Mouse (Mus musculus): ENCODE data around the gene Atp8a2. TPM values are rescaled to one million over a fixed set of nuclear protein-coding genes. Genes with fewer than 3 reads are reported as not detected.

Atp8a2 gene
- polyA plus RNA-seq, 2 experiments: 0.70 to 1.7 TPM

DNA sequence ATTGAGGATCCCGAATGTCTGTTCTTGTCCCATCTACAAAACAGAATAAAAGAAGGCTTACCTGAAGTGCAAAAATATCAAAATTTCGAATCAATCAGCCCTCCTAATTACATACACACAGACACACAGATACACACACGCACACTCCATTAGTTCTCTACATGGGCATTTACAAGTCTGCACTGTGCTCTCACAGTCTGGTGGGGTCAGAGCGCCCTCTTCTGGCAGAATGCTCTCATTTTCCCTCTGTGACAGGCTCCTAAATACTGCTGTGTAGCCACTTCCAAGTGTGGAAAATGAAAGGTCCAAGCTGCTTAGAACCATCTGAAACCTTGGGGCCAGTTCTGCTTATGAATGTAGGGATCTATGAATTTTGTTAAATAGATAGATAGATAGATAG, 181.1 kb downstream of the Atp8a2 start:
- ATAC-seq (ENCODE audit: low FRiP score, low read depth): peak; percentile 88

DNA sequence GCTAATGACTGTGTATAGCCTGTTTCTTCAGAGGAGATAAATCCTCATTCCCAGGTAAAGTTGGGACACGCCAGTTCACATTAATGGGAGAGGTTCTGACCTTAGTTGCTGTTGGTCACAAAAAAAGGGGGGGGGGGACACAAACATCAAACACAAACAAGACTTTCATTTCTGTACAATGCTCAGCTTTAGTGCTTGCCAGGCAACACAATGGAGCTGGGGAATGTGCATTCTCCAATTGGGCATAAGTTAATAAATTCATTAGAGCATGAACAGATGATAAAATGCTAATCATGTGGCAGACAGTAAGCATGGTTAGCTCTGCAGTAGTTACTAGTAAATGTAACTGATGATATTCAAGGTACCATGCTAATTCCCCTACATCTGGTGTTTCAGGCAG, 195.2 kb downstream of the Atp8a2 start:
- no peaks in the 10 kb centered on the region for H3K9me3 ChIP-seq (ENCODE audit: control insufficient read depth, low read length)
- H3K4me2 ChIP-seq (replicated peaks; ENCODE audit: low read depth, low read length, severe bottlenecking): no peak overlapping the region
- H3K4me3 ChIP-seq (replicated peaks; ENCODE audit: low read length): no peak overlapping the region
- H3K36me3 ChIP-seq (ENCODE audit: control insufficient read depth, insufficient read depth, low read length): no peaks in the 10 kb centered on the region
- DNase-seq (ENCODE audit: low spot score): no peak
- TF ChIP-seq POLR2A (IDR thresholded peaks at IDR 0.05; ENCODE audit: borderline replicate concordance, extremely low read depth, insufficient read depth, insufficient read length): no peak
- no peak for ATAC-seq (ENCODE audit: low FRiP score, low read depth)
- no peak overlapping the region for H3K27ac ChIP-seq (replicated peaks; ENCODE audit: low read depth, low read length)
- H3K4me1 ChIP-seq (ENCODE audit: control insufficient read depth, insufficient read depth, low read length): peaks cover 8% of the 10 kb centered on the region
- no peaks in the 10 kb centered on the region for H3K27me3 ChIP-seq (ENCODE audit: control insufficient read depth, insufficient read depth, low read length)
- H3K9ac ChIP-seq (ENCODE audit: low read depth, low read length, severe bottlenecking): no peak overlapping the region
- 75% methylated on average over 1 of the region's 1 CpGs for WGBS

More for the DNA sequence above, 181.1 kb downstream of the Atp8a2 start:
- H3K4me1 ChIP-seq (ENCODE audit: control insufficient read depth, insufficient read depth, low read length): no peaks in the 10 kb centered on the region
- H3K4me2 ChIP-seq (replicated peaks; ENCODE audit: low read depth, low read length, severe bottlenecking): no peak overlapping the region
- H3K27ac ChIP-seq (replicated peaks; ENCODE audit: low read depth, low read length): no peak overlapping the region
- H3K9ac ChIP-seq (ENCODE audit: low read depth, low read length, severe bottlenecking): no peak overlapping the region
- no peak overlapping the region for H3K4me3 ChIP-seq (replicated peaks; ENCODE audit: low read length)
- no peaks in the 10 kb centered on the region for H3K27me3 ChIP-seq (ENCODE audit: control insufficient read depth, insufficient read depth, low read length)
- no peak for TF ChIP-seq POLR2A (IDR thresholded peaks at IDR 0.05; ENCODE audit: borderline replicate concordance, extremely low read depth, insufficient read depth, insufficient read length)
- 26% methylated on average over 4 of the region's 4 CpGs for WGBS
- DNase-seq (ENCODE audit: low spot score): peak; percentile 87
- H3K36me3 ChIP-seq (ENCODE audit: control insufficient read depth, insufficient read depth, low read length): no peaks in the 10 kb centered on the region
- H3K9me3 ChIP-seq (ENCODE audit: control insufficient read depth, low read length): no peaks in the 10 kb centered on the region

GRCm38 (mm10) chr14:59988860-59989259, 208.1 kb downstream of the Atp8a2 start:
- TF ChIP-seq POLR2A (IDR thresholded peaks at IDR 0.05; ENCODE audit: borderline replicate concordance, extremely low read depth, insufficient read depth, insufficient read length): no peak
- Histone ChIP-seq H3K9ac (ENCODE audit: low read depth, low read length, severe bottlenecking) (no peak overlapping the region), H3K36me3 (ENCODE audit: control insufficient read depth, insufficient read depth, low read length) (no peaks in the 10 kb centered on the region), H3K4me2 (replicated peaks; ENCODE audit: low read depth, low read length, severe bottlenecking) (no peak overlapping the region), H3K9me3 (ENCODE audit: control insufficient read depth, low read length) (no peaks in the 10 kb centered on the region), H3K27ac (replicated peaks; ENCODE audit: low read depth, low read length) (no peak overlapping the region), H3K4me3 (replicated peaks; ENCODE audit: low read length) (no peak overlapping the region), H3K4me1 (ENCODE audit: control insufficient read depth, insufficient read depth, low read length) (no peaks in the 10 kb centered on the region), H3K27me3 (ENCODE audit: control insufficient read depth, insufficient read depth, low read length) (no peaks in the 10 kb centered on the region)
- DNase-seq (ENCODE audit: low spot score): no peak
- no peak for ATAC-seq (ENCODE audit: low FRiP score, low read depth)
- 64% methylated on average over 5 of the region's 5 CpGs for WGBS

- Histone ChIP-seq H3K36me3 (ENCODE audit: control insufficient read depth, insufficient read depth, low read length) (no peaks in the 10 kb centered on the region), H3K27ac (replicated peaks; ENCODE audit: low read depth, low read length) (no peak overlapping the region), H3K4me1 (ENCODE audit: control insufficient read depth, insufficient read depth, low read length) (no peaks in the 10 kb centered on the region), H3K4me3 (replicated peaks; ENCODE audit: low read length) (no peak overlapping the region), H3K4me2 (replicated peaks; ENCODE audit: low read depth, low read length, severe bottlenecking) (no peak overlapping the region), H3K27me3 (ENCODE audit: control insufficient read depth, insufficient read depth, low read length) (no peaks in the 10 kb centered on the region), H3K9me3 (ENCODE audit: control insufficient read depth, low read length) (no peaks in the 10 kb centered on the region), H3K9ac (ENCODE audit: low read depth, low read length, severe bottlenecking) (no peak overlapping the region)
- 63% methylated on average over 3 of the region's 3 CpGs for WGBS
- DNase-seq (ENCODE audit: low spot score): no peak
- no peak for ATAC-seq (ENCODE audit: low FRiP score, low read depth)
- no peak for TF ChIP-seq POLR2A (IDR thresholded peaks at IDR 0.05; ENCODE audit: borderline replicate concordance, extremely low read depth, insufficient read depth, insufficient read length)
Observed at GRCm38 (mm10) chr14:59987975-59988374, 209.0 kb downstream of the Atp8a2 start.

DNA sequence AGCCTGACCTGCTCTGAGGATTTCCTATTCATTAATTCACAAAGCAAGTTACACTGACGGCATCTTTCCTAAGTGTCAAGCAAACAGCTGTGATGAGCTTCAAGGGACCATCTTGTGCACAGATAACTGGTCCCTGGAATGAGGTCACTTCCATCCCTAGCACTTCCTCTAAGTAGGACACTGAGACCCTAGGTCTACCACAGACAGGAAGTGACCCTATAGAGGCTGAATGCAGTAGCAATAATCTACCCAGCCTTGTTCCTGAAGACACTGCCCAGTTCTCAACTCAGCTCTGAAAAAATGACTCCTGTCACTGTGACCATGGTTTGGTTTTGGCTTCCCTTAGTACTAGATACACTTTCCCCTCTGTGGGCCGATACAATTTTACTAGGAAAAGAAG, 219.0 kb downstream of the Atp8a2 start:
- no peaks in the 10 kb centered on the region for H3K4me1 ChIP-seq (ENCODE audit: control insufficient read depth, insufficient read depth, low read length)
- H3K9ac ChIP-seq (ENCODE audit: low read depth, low read length, severe bottlenecking): no peak overlapping the region
- H3K4me2 ChIP-seq (replicated peaks; ENCODE audit: low read depth, low read length, severe bottlenecking): no peak overlapping the region
- DNase-seq (ENCODE audit: low spot score) (no peak), ATAC-seq (ENCODE audit: low FRiP score, low read depth) (no peak)
- H3K36me3 ChIP-seq (ENCODE audit: control insufficient read depth, insufficient read depth, low read length): no peaks in the 10 kb centered on the region
- no peak overlapping the region for H3K27ac ChIP-seq (replicated peaks; ENCODE audit: low read depth, low read length)
- 57% methylated on average over 2 of the region's 2 CpGs for WGBS
- no peak for TF ChIP-seq POLR2A (IDR thresholded peaks at IDR 0.05; ENCODE audit: borderline replicate concordance, extremely low read depth, insufficient read depth, insufficient read length)
- no peaks in the 10 kb centered on the region for H3K27me3 ChIP-seq (ENCODE audit: control insufficient read depth, insufficient read depth, low read length)
- no peaks in the 10 kb centered on the region for H3K9me3 ChIP-seq (ENCODE audit: control insufficient read depth, low read length)
- H3K4me3 ChIP-seq (replicated peaks; ENCODE audit: low read length): no peak overlapping the region

GRCm38 (mm10) chr14:59971221-59971730, 225.7 kb downstream of the Atp8a2 start:
- ATAC-seq (ENCODE audit: low FRiP score, low read depth) (no peak), DNase-seq (ENCODE audit: low spot score) (no peak)
- Histone ChIP-seq H3K4me3 (replicated peaks; ENCODE audit: low read length) (no peak overlapping the region), H3K4me2 (replicated peaks; ENCODE audit: low read depth, low read length, severe bottlenecking) (no peak overlapping the region), H3K27ac (replicated peaks; ENCODE audit: low read depth, low read length) (no peak overlapping the region), H3K9ac (ENCODE audit: low read depth, low read length, severe bottlenecking) (no peak overlapping the region), H3K27me3 (ENCODE audit: control insufficient read depth, insufficient read depth, low read length) (no peaks in the 10 kb centered on the region), H3K36me3 (ENCODE audit: control insufficient read depth, insufficient read depth, low read length) (no peaks in the 10 kb centered on the region), H3K4me1 (ENCODE audit: control insufficient read depth, insufficient read depth, low read length) (no peaks in the 10 kb centered on the region), H3K9me3 (ENCODE audit: control insufficient read depth, low read length) (no peaks in the 10 kb centered on the region)
- TF ChIP-seq POLR2A (IDR thresholded peaks at IDR 0.05; ENCODE audit: borderline replicate concordance, extremely low read depth, insufficient read depth, insufficient read length): no peak
- WGBS: 32% methylated on average over 5 of the region's 5 CpGs
